Mouse (Mus musculus) limb, embryonic 10.5 days (tissue): ENCODE data around the gene Ppp1r14a. TPM values are rescaled to one million over a fixed set of nuclear protein-coding genes. Genes with fewer than 3 reads are reported as not detected.

ENCODE experiments used
- DNase-seq: peaks from one replicate; pipeline ENCODE4 v3.0.0-alpha.2; 2017; ENCODE audit warnings: low spot score
- H3K27ac ChIP-seq: fragments of 300-500 bp; sonication (generic); 2 replicates; pipeline ENCODE4 v1.5.1; 2016; ENCODE audit warnings: mild to moderate bottlenecking
- H3K27me3 ChIP-seq: fragments of 300-500 bp; sonication (generic); 2 replicates; pipeline ENCODE4 v1.6.1; 2016; ENCODE audit warnings: low read depth, mild to moderate bottlenecking; ENCODE audit not compliant: poor library complexity, severe bottlenecking
- H3K36me3 ChIP-seq: fragments of 300-500 bp; sonication (generic); 2 replicates; pipeline ENCODE4 v1.6.1; 2016; ENCODE audit warnings: mild to moderate bottlenecking, moderate library complexity
- H3K4me1 ChIP-seq: fragments of 300-500 bp; sonication (generic); 2 replicates; pipeline ENCODE4 v1.6.1; 2016
- H3K4me3 ChIP-seq: fragments of 300-500 bp; sonication (generic); 2 replicates; pipeline ENCODE4 v1.5.1; 2016; ENCODE audit warnings: mild to moderate bottlenecking, moderate library complexity
- H3K9me3 ChIP-seq: fragments of 300-500 bp; sonication (generic); replicated peaks from 2 replicates; pipeline ENCODE4 v1.6.1; 2016; ENCODE audit warnings: mild to moderate bottlenecking
- whole genome bisulfite sequencing: fragments of 180-500 bp; shearing (Covaris S2); methylation state at CpG from one replicate; pipeline ENCODE4 v1.1.7; 2016; 5-methylcytosine and 5-hydroxymethylcytosine counted together
- polyA plus RNA-seq: library from polyadenylated mRNA; unstranded; fragments of >200 nt; fragmentation: Nextera tagmentation; extraction: Ambion mirVana; gene quantifications from 2 replicates; pipeline ENCODE4 v1.2.1, GENCODE M21; 2016

Ppp1r14a gene
- polyA plus RNA-seq, 1 experiment from 2014 or later = 5.4 TPM

GRCm38 (mm10) chr7:29328984-29329383 is 39.9 kb downstream of the Ppp1r14a start:
- peaks cover 66% of the 10 kb centered on the region for H3K36me3 ChIP-seq
- peaks cover 1% of the 10 kb centered on the region; the same call in 1 of the 2 replicates for H3K4me1 ChIP-seq
- DNase-seq = no peak
- no peaks in the 10 kb centered on the region for H3K27me3 ChIP-seq
- 94% methylated on average over 16 of the region's 16 CpGs for WGBS
- no peak overlapping the region for H3K27ac ChIP-seq
- no peaks in the 10 kb centered on the region for H3K9me3 ChIP-seq
- H3K4me3 ChIP-seq = no peak overlapping the region

GRCm38 (mm10) chr7:29334156-29334555 is 45.0 kb downstream of the Ppp1r14a start:
- Histone ChIP-seq H3K4me1 (peaks cover 8% of the 10 kb centered on the region), H3K27ac (peak overlapping the region; percentile 42; the same call in 1 of the 2 replicates), H3K27me3 (no peaks in the 10 kb centered on the region), H3K9me3 (no peaks in the 10 kb centered on the region), H3K4me3 (no peak overlapping the region), H3K36me3 (peaks cover 54% of the 10 kb centered on the region)
- DNase-seq = no peak
- WGBS = 59% methylated on average over 6 of the region's 7 CpGs

GRCm38 (mm10) chr7:29335276-29335675 is 46.2 kb downstream of the Ppp1r14a start:
- peak overlapping the region; percentile 50; the same call in 1 of the 2 replicates for H3K27ac ChIP-seq
- H3K9me3 ChIP-seq = no peaks in the 10 kb centered on the region
- DNase-seq = no peak
- peaks cover 8% of the 10 kb centered on the region for H3K4me1 ChIP-seq
- no peaks in the 10 kb centered on the region for H3K27me3 ChIP-seq
- H3K36me3 ChIP-seq = peaks cover 44% of the 10 kb centered on the region
- H3K4me3 ChIP-seq = no peak overlapping the region

GRCm38 (mm10) chr7:29335841-29336671 is 46.9 kb downstream of the Ppp1r14a start:
- Histone ChIP-seq H3K36me3 (peaks cover 42% of the 10 kb centered on the region), H3K9me3 (no peaks in the 10 kb centered on the region), H3K27ac (peak overlapping the region; percentile 50; the same call in 1 of the 2 replicates), H3K27me3 (no peaks in the 10 kb centered on the region), H3K4me1 (peaks cover 8% of the 10 kb centered on the region), H3K4me3 (no peak overlapping the region)
- 79% methylated on average over 6 of the region's 6 CpGs for WGBS
- DNase-seq = no peak

- Histone ChIP-seq H3K4me3 (no peak overlapping the region), H3K27me3 (no peaks in the 10 kb centered on the region), H3K36me3 (peaks cover 35% of the 10 kb centered on the region), H3K9me3 (no peaks in the 10 kb centered on the region), H3K4me1 (peaks cover 10% of the 10 kb centered on the region), H3K27ac (no peak overlapping the region)
- 70% methylated on average over 9 of the region's 9 CpGs for WGBS
- DNase-seq = no peak
Observed at GRCm38 (mm10) chr7:29336795-29337319, 47.7 kb downstream of the Ppp1r14a start.

GRCm38 (mm10) chr7:29337766-29338165 is 48.7 kb downstream of the Ppp1r14a start:
- no peak overlapping the region for H3K27ac ChIP-seq
- H3K4me3 ChIP-seq = no peak overlapping the region
- H3K27me3 ChIP-seq = no peaks in the 10 kb centered on the region
- 79% methylated on average over 2 of the region's 2 CpGs for WGBS
- DNase-seq = no peak
- peaks cover 20% of the 10 kb centered on the region for H3K4me1 ChIP-seq
- H3K36me3 ChIP-seq = peaks cover 30% of the 10 kb centered on the region
- H3K9me3 ChIP-seq = no peaks in the 10 kb centered on the region

- H3K27me3 ChIP-seq = no peaks in the 10 kb centered on the region
- H3K4me3 ChIP-seq = no peak overlapping the region
- peaks cover 30% of the 10 kb centered on the region for H3K36me3 ChIP-seq
- peaks cover 21% of the 10 kb centered on the region for H3K4me1 ChIP-seq
- H3K27ac ChIP-seq = no peak overlapping the region
- no peaks in the 10 kb centered on the region for H3K9me3 ChIP-seq
- 88% methylated on average over 9 of the region's 9 CpGs for WGBS
- DNase-seq = no peak
Observed at GRCm38 (mm10) chr7:29338351-29338919, 49.3 kb downstream of the Ppp1r14a start.

GRCm38 (mm10) chr7:29338984-29339679 is 50.0 kb downstream of the Ppp1r14a start:
- Histone ChIP-seq H3K9me3 (no peaks in the 10 kb centered on the region), H3K27ac (no peak overlapping the region), H3K36me3 (peaks cover 34% of the 10 kb centered on the region), H3K4me1 (peaks cover 18% of the 10 kb centered on the region), H3K4me3 (no peak overlapping the region), H3K27me3 (no peaks in the 10 kb centered on the region)
- WGBS = 84% methylated on average over 14 of the region's 14 CpGs
- DNase-seq = no peak

- H3K27me3 ChIP-seq = no peaks in the 10 kb centered on the region
- peaks cover 36% of the 10 kb centered on the region for H3K36me3 ChIP-seq
- no peaks in the 10 kb centered on the region for H3K9me3 ChIP-seq
- no peak for DNase-seq
- WGBS = 88% methylated on average over 9 of the region's 9 CpGs
- H3K27ac ChIP-seq = no peak overlapping the region; the same call in 1 of the 2 replicates
- no peak overlapping the region for H3K4me3 ChIP-seq
- H3K4me1 ChIP-seq = peaks cover 17% of the 10 kb centered on the region
Observed at GRCm38 (mm10) chr7:29340247-29340646, 51.1 kb downstream of the Ppp1r14a start.

GRCm38 (mm10) chr7:29340838-29341237 is 51.7 kb downstream of the Ppp1r14a start:
- DNase-seq = no peak
- Histone ChIP-seq H3K4me3 (no peak overlapping the region), H3K36me3 (peaks cover 39% of the 10 kb centered on the region), H3K27ac (no peak overlapping the region; the same call in 1 of the 2 replicates), H3K9me3 (no peaks in the 10 kb centered on the region), H3K4me1 (peaks cover 13% of the 10 kb centered on the region), H3K27me3 (no peaks in the 10 kb centered on the region)
- WGBS = 92% methylated on average over 8 of the region's 8 CpGs

- H3K9me3 ChIP-seq = no peaks in the 10 kb centered on the region
- peaks cover 35% of the 10 kb centered on the region for H3K36me3 ChIP-seq
- H3K27ac ChIP-seq = peak overlapping the region; percentile 71
- peaks cover 13% of the 10 kb centered on the region for H3K4me1 ChIP-seq
- H3K4me3 ChIP-seq = no peak overlapping the region
- no peaks in the 10 kb centered on the region for H3K27me3 ChIP-seq
- WGBS = 68% methylated on average over 12 of the region's 12 CpGs
- no peak for DNase-seq
Observed at GRCm38 (mm10) chr7:29341722-29342121, 52.6 kb downstream of the Ppp1r14a start.

- Histone ChIP-seq H3K4me1 (peaks cover 13% of the 10 kb centered on the region), H3K27me3 (no peaks in the 10 kb centered on the region), H3K4me3 (no peak overlapping the region), H3K9me3 (no peaks in the 10 kb centered on the region), H3K36me3 (peaks cover 33% of the 10 kb centered on the region), H3K27ac (peak overlapping the region; percentile 71)
- WGBS = 58% methylated on average over 8 of the region's 8 CpGs
- no peak for DNase-seq
Observed at GRCm38 (mm10) chr7:29342489-29343092, 53.5 kb downstream of the Ppp1r14a start.
